Mouse (Mus musculus): Measurements from ENCODE around the gene Zc3h12c.

- no peak for TF ChIP-seq CTCF (IDR thresholded peaks at IDR 0.05; ENCODE audit: borderline replicate concordance, insufficient read depth, low read depth, low read length)
- no peak for TF ChIP-seq POLR2A (IDR thresholded peaks at IDR 0.05; ENCODE audit: borderline replicate concordance, insufficient read depth, low read length)
Measured at GRCm38 (mm10) chr9:52070052-52070451, 98.3 kb downstream of the Zc3h12c start.

Measured in cerebellum, adult 2 months (tissue).